Mouse (Mus musculus) lung, postnatal 0 days (tissue): Measurements from ENCODE around the gene Psmd9. TPM values are rescaled to one million over a fixed set of nuclear protein-coding genes. Genes with fewer than 3 reads are reported as not detected.
A peak's percentile ranks its signal among the peaks of the same experiment; 100 is the strongest.

Source experiments
- ATAC-seq: fragments of 200-750 bp; cut with Nextera tagmentation; 2 replicates; pipeline ENCODE4 v1.8.0; 2017; ENCODE audit warnings: moderate library complexity
- DNase-seq: peaks from one replicate; pipeline ENCODE4 v3.0.0-alpha.2; 2016; ENCODE audit warnings: low spot score
- H3K27ac ChIP-seq: fragments of 300-500 bp; sonication (generic); 2 replicates; pipeline ENCODE4 v1.5.1; 2014; ENCODE audit warnings: antibody characterized with exemption, mild to moderate bottlenecking, low read length, mixed read lengths
- H3K27me3 ChIP-seq: fragments of 300-500 bp; sonication (generic); replicated peaks from 2 replicates; pipeline ENCODE4 v1.6.1; 2014; ENCODE audit warnings: low read length, mixed read lengths; ENCODE audit not compliant: insufficient read depth
- H3K36me3 ChIP-seq: fragments of 300-500 bp; sonication (generic); 2 replicates; pipeline ENCODE4 v1.6.1; 2014; ENCODE audit warnings: low read length, mixed read lengths; ENCODE audit not compliant: insufficient read depth
- H3K4me1 ChIP-seq: fragments of 300-500 bp; sonication (generic); 2 replicates; pipeline ENCODE4 v1.6.1; 2014; ENCODE audit warnings: antibody characterized with exemption, low read depth, low read length, mixed read lengths; ENCODE audit not compliant: insufficient read depth
- H3K4me2 ChIP-seq: fragments of 300-500 bp; sonication (generic); replicated peaks from 2 replicates; pipeline ENCODE4 v1.6.1; 2014; ENCODE audit warnings: low read depth, mild to moderate bottlenecking, low read length, moderate library complexity, mixed read lengths
- H3K4me3 ChIP-seq: fragments of 300-500 bp; sonication (generic); 2 replicates; pipeline ENCODE4 v1.5.1; 2014; ENCODE audit warnings: low read depth, low read length
- H3K9ac ChIP-seq: fragments of 300-500 bp; sonication (generic); replicated peaks from 2 replicates; pipeline ENCODE4 v1.6.1; 2014; ENCODE audit warnings: low read depth, mild to moderate bottlenecking
- H3K9me3 ChIP-seq: fragments of 300-500 bp; sonication (generic); 2 replicates; pipeline ENCODE4 v1.6.1; 2016; ENCODE audit warnings: low read length, mixed read lengths
- CTCF ChIP-seq: IDR thresholded peaks from 2 replicates; pipeline ENCODE4 v1.5.1; 2016; ENCODE audit warnings: antibody characterized with exemption, mild to moderate bottlenecking
- EP300 ChIP-seq: IDR thresholded peaks from 2 replicates; pipeline ENCODE4 v1.6.1; 2016; ENCODE audit warnings: antibody characterized with exemption, mild to moderate bottlenecking, control low read depth
- WGBS: fragments of 180-500 bp; shearing (Covaris S2); extraction: QIAGEN DNeasy Blood & Tissue Kit; methylation state at CpG from one replicate; pipeline ENCODE4 v1.1.7; 2014; 5-methylcytosine and 5-hydroxymethylcytosine counted together
- polyA plus RNA-seq: library from polyadenylated mRNA; unstranded; fragments of >200 nt; fragmentation: Nextera tagmentation; extraction: Ambion mirVana; gene quantifications from 2 replicates; pipeline ENCODE4 v1.2.1, GENCODE M21; 2015

The Psmd9 gene
- polyA plus RNA-seq, 1 experiment from 2014 or later: 62.0 TPM

GRCm38 (mm10) chr5:123276636-123277341 lies 107.6 kb downstream of the Psmd9 start:
- Histone ChIP-seq H3K27me3 (no peaks in the 10 kb centered on the region), H3K4me1 (no peaks in the 10 kb centered on the region), H3K36me3 (no peaks in the 10 kb centered on the region), H3K27ac (peak overlapping the region; percentile 23), H3K9ac (no peak overlapping the region), H3K9me3 (no peaks in the 10 kb centered on the region), H3K4me3 (no peak overlapping the region), H3K4me2 (0 out of 2 replicates have a peak overlapping the region, but pooled peaks have one; percentile 5)
- 60% methylated on average over 9 of the region's 9 CpGs for WGBS
- TF ChIP-seq CTCF (no peak), EP300 (no peak)
- ATAC-seq: no peak
- no peak for DNase-seq

GRCm38 (mm10) chr5:123277342-123277701 lies 108.1 kb downstream of the Psmd9 start:
- TF ChIP-seq CTCF: no peak
- TF ChIP-seq EP300: 0 out of 2 replicates have a peak, but pooled peaks have one; percentile 34
- ATAC-seq: peak; percentile 86
- Histone ChIP-seq H3K4me1 (no peaks in the 10 kb centered on the region), H3K4me2 (no peak overlapping the region), H3K4me3 (no peak overlapping the region), H3K9ac (no peak overlapping the region), H3K9me3 (no peaks in the 10 kb centered on the region), H3K36me3 (no peaks in the 10 kb centered on the region), H3K27me3 (no peaks in the 10 kb centered on the region), H3K27ac (peak overlapping the region; percentile 23)
- 32% methylated on average over 7 of the region's 7 CpGs for WGBS
- DNase-seq: peak; percentile 88

- 53% methylated on average over 4 of the region's 4 CpGs for WGBS
- H3K36me3 ChIP-seq: no peaks in the 10 kb centered on the region
- H3K27ac ChIP-seq: no peak overlapping the region
- no peak overlapping the region for H3K4me3 ChIP-seq
- TF ChIP-seq EP300 (no peak), CTCF (no peak)
- H3K4me1 ChIP-seq: no peaks in the 10 kb centered on the region
- H3K27me3 ChIP-seq: no peaks in the 10 kb centered on the region
- ATAC-seq (no peak; the same call in 1 of the 2 replicates), DNase-seq (no peak)
- no peak overlapping the region for H3K4me2 ChIP-seq
- H3K9me3 ChIP-seq: no peaks in the 10 kb centered on the region
- no peak overlapping the region for H3K9ac ChIP-seq
Measured at GRCm38 (mm10) chr5:123277704-123278103, 108.5 kb downstream of the Psmd9 start.

GRCm38 (mm10) chr5:123279248-123279647 lies 110.0 kb downstream of the Psmd9 start:
- no peak for DNase-seq
- no peak for TF ChIP-seq CTCF
- no peak for TF ChIP-seq EP300
- Histone ChIP-seq H3K4me2 (no peak overlapping the region), H3K9me3 (no peaks in the 10 kb centered on the region), H3K9ac (no peak overlapping the region), H3K27me3 (no peaks in the 10 kb centered on the region), H3K27ac (no peak overlapping the region), H3K4me3 (no peak overlapping the region), H3K4me1 (no peaks in the 10 kb centered on the region), H3K36me3 (no peaks in the 10 kb centered on the region)
- ATAC-seq: no peak
- 80% methylated on average over 4 of the region's 4 CpGs for WGBS

- no peaks in the 10 kb centered on the region for H3K4me1 ChIP-seq
- H3K4me2 ChIP-seq: no peak overlapping the region
- no peaks in the 10 kb centered on the region for H3K9me3 ChIP-seq
- no peak overlapping the region for H3K9ac ChIP-seq
- no peak overlapping the region for H3K27ac ChIP-seq
- no peak for DNase-seq
- TF ChIP-seq CTCF (no peak), EP300 (no peak)
- no peaks in the 10 kb centered on the region for H3K27me3 ChIP-seq
- WGBS: 69% methylated on average over 9 of the region's 9 CpGs
- no peak for ATAC-seq
- no peaks in the 10 kb centered on the region for H3K36me3 ChIP-seq
- no peak overlapping the region for H3K4me3 ChIP-seq
Measured at GRCm38 (mm10) chr5:123281336-123282136, 112.3 kb downstream of the Psmd9 start.

GRCm38 (mm10) chr5:123285174-123285573 lies 116.0 kb downstream of the Psmd9 start:
- Histone ChIP-seq H3K27me3 (no peaks in the 10 kb centered on the region), H3K4me3 (no peak overlapping the region), H3K36me3 (no peaks in the 10 kb centered on the region), H3K27ac (no peak overlapping the region), H3K4me2 (no peak overlapping the region), H3K9me3 (no peaks in the 10 kb centered on the region), H3K9ac (no peak overlapping the region), H3K4me1 (no peaks in the 10 kb centered on the region)
- ATAC-seq: no peak
- peak; percentile 41 for DNase-seq
- TF ChIP-seq CTCF (peak; percentile 73), EP300 (no peak)
- WGBS: 42% methylated on average over 8 of the region's 8 CpGs
